ENCODE assay signal across 13 mouse cellular contexts in the genomic region with DNA sequence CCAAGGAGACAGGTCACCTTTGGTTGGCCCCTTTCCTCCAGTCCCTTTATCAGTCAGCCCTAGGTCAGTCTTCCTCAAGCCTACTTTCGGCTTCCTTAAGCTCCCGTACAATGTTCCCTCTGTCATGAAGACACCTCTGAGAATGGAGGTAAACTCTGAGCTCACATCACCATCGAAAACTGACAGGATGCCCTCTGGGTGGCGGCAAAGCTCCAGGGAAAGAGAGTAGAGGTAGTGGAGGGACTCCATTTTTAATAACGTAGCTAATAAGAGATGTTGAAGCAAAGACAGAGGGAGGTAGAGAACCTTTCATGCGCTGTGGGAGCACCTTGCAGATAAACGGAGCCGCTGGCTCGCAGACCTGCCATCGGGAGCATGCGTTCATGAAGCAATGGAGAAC. TPM values are rescaled to one million over a fixed set of nuclear protein-coding genes. Genes with fewer than 3 reads are reported as not detected.
A peak's percentile ranks its signal among the peaks of the same experiment; 100 is the strongest.
DNase-seq lines count a peak whose midpoint lies in the region; ATAC-seq and TF ChIP-seq lines count a peak whose summit lies in the region.
"Had no signal": no experiment of that assay in that cellular context is flagged by ENCODE, and none has a peak within 500 bp of the region (broad histone marks: within the 10 kb centered on the region; RNA-seq: fewer than 3 reads in every experiment).

No protein-coding gene starts in this region.

- H3K36me3 ChIP-seq in kidney, adult 2 months (ENCODE audit: control insufficient read depth, insufficient read depth, low read length) = no peaks in the 10 kb centered on the region
- no peaks in the 10 kb centered on the region for H3K36me3 ChIP-seq in liver, embryonic 11.5 days (ENCODE audit: control insufficient read depth, insufficient read depth, low read length)
- H3K36me3 ChIP-seq: neural tube, embryonic 12.5 days had no signal

- peak overlapping the region; percentile 54 for H3K4me2 ChIP-seq in liver, embryonic 11.5 days
- H3K4me2 ChIP-seq: neural tube, embryonic 12.5 days had no signal

- no peak for DNase-seq in kidney, adult 2 months
- DNase-seq in kidney, adult 9 months = no peak
- peak; percentile 60 for DNase-seq in 416B (ENCODE audit: low read depth)
- peak; percentile 24 for DNase-seq in NIH3T3 (ENCODE audit: low read depth)
- no peak for DNase-seq in liver, embryonic 11.5 days (ENCODE audit: low spot score)
- DNase-seq in left cerebral cortex, postnatal 10 days (ENCODE audit: extremely low spot score in 1 of 2, low spot score in 2 of 2) = no peak
- DNase-seq in frontal cortex, postnatal 14 days (ENCODE audit: low spot score in 2 of 2) = no peak
- DNase-seq: adrenal gland, adult 2 months; cerebellum, adult 8-10 months; gastrocnemius, postnatal 25 days; thymus, postnatal 4 days had no signal

- no peaks in the 10 kb centered on the region for H3K4me1 ChIP-seq in kidney, adult 2 months (ENCODE audit: control insufficient read depth, insufficient read depth, low read length)
- H3K4me1 ChIP-seq in liver, embryonic 11.5 days (replicated peaks; ENCODE audit: control insufficient read depth, insufficient read depth, low read length) = peaks cover 28% of the 10 kb centered on the region
- H3K4me1 ChIP-seq: neural tube, embryonic 12.5 days had no signal

- peak overlapping the region; percentile 2; the same call in 1 of the 2 replicates for H3K4me3 ChIP-seq in kidney, adult 2 months (ENCODE audit: insufficient read depth, low read depth, low read length)
- peak overlapping the region; percentile 34 for H3K4me3 ChIP-seq in liver, embryonic 11.5 days (ENCODE audit: low read depth, low read length)
- H3K4me3 ChIP-seq: neural tube, embryonic 12.5 days had no signal

- ATAC-seq in liver, embryonic 11.5 days (replicated peaks; ENCODE audit: low FRiP score) = no peak

- TF ChIP-seq CTCF in kidney, adult 2 months (conservative IDR thresholded peaks at IDR 0.05; ENCODE audit: insufficient read depth, insufficient read length, low read depth, low read length) = peak; percentile 30; the same call in 1 of the 2 replicates

- no peak for TF ChIP-seq POLR2A in kidney, adult 2 months (IDR thresholded peaks at IDR 0.05; ENCODE audit: low read depth, low read length)

- no peaks in the 10 kb centered on the region for H3K27me3 ChIP-seq in kidney, adult 2 months (replicated peaks; ENCODE audit: control insufficient read depth, insufficient read depth, low read length)
- no peaks in the 10 kb centered on the region for H3K27me3 ChIP-seq in liver, embryonic 11.5 days (replicated peaks; ENCODE audit: control insufficient read depth, insufficient read depth, low read length)
- H3K27me3 ChIP-seq: neural tube, embryonic 12.5 days had no signal

- H3K9ac ChIP-seq in liver, embryonic 11.5 days (ENCODE audit: low read depth, low read length) = peak overlapping the region; percentile 17; the same call in 1 of the 2 replicates
- H3K9ac ChIP-seq: neural tube, embryonic 12.5 days had no signal

- no peak overlapping the region for H3K27ac ChIP-seq in kidney, adult 2 months (ENCODE audit: insufficient read depth, low read depth, low read length)
- no peak overlapping the region for H3K27ac ChIP-seq in liver, embryonic 11.5 days (ENCODE audit: low read depth, low read length)
- H3K27ac ChIP-seq: neural tube, embryonic 12.5 days had no signal

- 68% methylated on average over 11 of the region's 11 CpGs for WGBS in kidney, adult 2 months
- WGBS in liver, embryonic 11.5 days = 70% methylated on average over 11 of the region's 11 CpGs

- no peaks in the 10 kb centered on the region for H3K9me3 ChIP-seq in liver, embryonic 11.5 days (ENCODE audit: control insufficient read depth, low read length)
- H3K9me3 ChIP-seq: neural tube, embryonic 12.5 days had no signal

- intact Hi-C loops in left cerebral cortex, postnatal 10 days (cut with DNase I) = no loop called here

RNA-seq across cellular contexts. Expression of gene Icam2, which starts 6.9 kb away (rescaled TPM):
- 35.0 and 38.1 TPM in 2 replicates for polyA plus RNA-seq in kidney, adult 2 months (2012; rRNA removed)
- 36.2 and 41.6 TPM in 2 replicates for polyA plus RNA-seq in liver, embryonic 11.5 days (2014; fragmentation: Nextera tagmentation; extraction: Ambion mirVana)
- 1 to 10 TPM; 4.8 to 5.6 TPM for total RNA-seq in left cerebral cortex, postnatal 10 days (2021)

RNA-seq across cellular contexts. Expression of gene Prr29, which starts 15.7 kb away (rescaled TPM):
- polyA plus RNA-seq in kidney, adult 2 months (2012; rRNA removed) = 0.12 and 0.58 TPM in 2 replicates
- polyA plus RNA-seq in liver, embryonic 11.5 days (2014; fragmentation: Nextera tagmentation; extraction: Ambion mirVana) = not detected in 2 replicates
- not detected for total RNA-seq in left cerebral cortex, postnatal 10 days (2021)
- total RNA-seq: adrenal gland, adult 2 months; ES-E14 had no signal
- polyA plus RNA-seq: adrenal gland, adult 2 months; neural tube, embryonic 12.5 days had no signal

RNA-seq across cellular contexts. Expression of gene Scn4a, which starts 27.9 kb away (rescaled TPM):
- polyA plus RNA-seq in kidney, adult 2 months (2012; rRNA removed) = 0.11 and 1.9 TPM in 2 replicates
- not detected in 2 replicates for polyA plus RNA-seq in liver, embryonic 11.5 days (2014; fragmentation: Nextera tagmentation; extraction: Ambion mirVana)
- total RNA-seq in left cerebral cortex, postnatal 10 days (2021) = under 1 TPM; 0.09 to 0.34 TPM

Comparison
In these comparisons a context has a peak if more than half of its experiments do, and no peak if none do; other contexts are left out.
1. DNase-seq: peak in 416B (single experiment) and NIH3T3 (single experiment); none in kidney, adult 2 months (single experiment), kidney, adult 9 months (single experiment), liver, embryonic 11.5 days (single experiment), left cerebral cortex, postnatal 10 days (0 of 2) and frontal cortex, postnatal 14 days (0 of 2).